In the genomic region with DNA sequence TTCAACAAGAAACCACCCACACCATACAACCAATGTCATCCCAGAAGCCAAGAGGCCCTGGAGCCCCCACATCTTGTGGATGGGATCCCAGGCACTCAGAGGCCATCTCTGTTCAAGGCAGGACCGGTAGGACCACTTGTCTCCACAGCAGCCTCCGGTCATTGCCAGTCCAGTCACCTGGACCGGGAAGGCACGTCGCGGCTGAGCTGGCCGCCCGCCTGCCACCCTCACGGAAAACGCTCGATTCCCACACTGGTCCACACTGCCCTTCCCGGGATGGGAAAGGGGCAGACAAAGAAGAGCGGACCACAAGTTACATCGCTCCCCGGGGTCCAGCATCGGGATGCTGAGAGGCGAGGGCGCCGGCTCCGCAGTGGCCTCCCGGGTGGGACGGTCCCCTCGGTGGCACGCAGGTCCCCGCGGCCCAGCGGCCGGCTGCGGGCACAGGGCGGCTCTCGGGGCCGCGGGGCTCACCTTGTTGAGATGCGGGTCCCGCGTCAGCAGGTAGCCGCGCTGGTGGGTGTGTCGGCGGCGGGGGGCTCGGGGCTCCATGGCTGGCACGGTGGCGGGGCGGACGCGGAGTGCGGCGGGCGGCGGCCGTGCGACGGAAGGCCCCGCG, we compare ENCODE assay signal across 8 mouse cellular contexts. TPM values are rescaled to one million over a fixed set of nuclear protein-coding genes. Genes with fewer than 3 reads are reported as not detected.
A peak's percentile ranks its signal among the peaks of the same experiment; 100 is the strongest.
DNase-seq lines count a peak whose midpoint lies in the region; ATAC-seq lines count a peak whose summit lies in the region.

No protein-coding gene starts in this region.

- peak; percentile 50 for ATAC-seq in intestine, embryonic 16.5 days
- peak; percentile 24; the same call in 1 of the 2 replicates for ATAC-seq in liver, embryonic 11.5 days (replicated peaks; ENCODE audit: low FRiP score)
- ATAC-seq in midbrain, embryonic 15.5 days (replicated peaks): peak; percentile 79

- no peaks in the 10 kb centered on the region for H3K27me3 ChIP-seq in intestine, embryonic 16.5 days (replicated peaks; ENCODE audit: control insufficient read depth, insufficient read depth, low read length)
- no peaks in the 10 kb centered on the region for H3K27me3 ChIP-seq in liver, embryonic 11.5 days (replicated peaks; ENCODE audit: control insufficient read depth, insufficient read depth, low read length)
- no peaks in the 10 kb centered on the region for H3K27me3 ChIP-seq in midbrain, embryonic 15.5 days (replicated peaks)

- H3K9ac ChIP-seq in intestine, embryonic 16.5 days (ENCODE audit: low read depth, low read length): peak overlapping the region; percentile 87
- peak overlapping the region; percentile 75 for H3K9ac ChIP-seq in liver, embryonic 11.5 days (ENCODE audit: low read depth, low read length)
- peak overlapping the region; percentile 80 for H3K9ac ChIP-seq in midbrain, embryonic 15.5 days

- peak overlapping the region; percentile 76 for H3K4me3 ChIP-seq in intestine, embryonic 16.5 days (ENCODE audit: low read length)
- H3K4me3 ChIP-seq in liver, embryonic 11.5 days (ENCODE audit: low read depth, low read length): peak overlapping the region; percentile 73
- peak overlapping the region; percentile 94 for H3K4me3 ChIP-seq in midbrain, embryonic 15.5 days

- H3K4me2 ChIP-seq in intestine, embryonic 16.5 days (ENCODE audit: low read depth, low read length): peak overlapping the region; percentile 93
- H3K4me2 ChIP-seq in liver, embryonic 11.5 days: peak overlapping the region; percentile 97
- H3K4me2 ChIP-seq in midbrain, embryonic 15.5 days: peak overlapping the region; percentile 86

- DNase-seq in thymus, postnatal 4 days: peak; percentile 34
- DNase-seq in thymus, adult 18-20 months: no peak
- peak; percentile 22 to 24 for DNase-seq in cerebellum, postnatal 36 days
- peak; percentile 15 for DNase-seq in gastrocnemius, postnatal 25 days
- DNase-seq in liver, embryonic 11.5 days (ENCODE audit: low spot score): peak; percentile 44
- DNase-seq in yolk sac, embryonic 10.5 days (ENCODE audit: low spot score): peak; percentile 47

- no peaks in the 10 kb centered on the region for H3K36me3 ChIP-seq in intestine, embryonic 16.5 days (ENCODE audit: control insufficient read depth, insufficient read depth, low read length)
- H3K36me3 ChIP-seq in liver, embryonic 11.5 days (ENCODE audit: control insufficient read depth, insufficient read depth, low read length): no peaks in the 10 kb centered on the region
- H3K36me3 ChIP-seq in midbrain, embryonic 15.5 days (replicated peaks): no peaks in the 10 kb centered on the region

- H3K27ac ChIP-seq in intestine, embryonic 16.5 days (ENCODE audit: low read length): peak overlapping the region; percentile 18; the same call in 1 of the 2 replicates
- H3K27ac ChIP-seq in liver, embryonic 11.5 days (ENCODE audit: low read depth, low read length): no peak overlapping the region
- H3K27ac ChIP-seq in midbrain, embryonic 15.5 days: peak overlapping the region; percentile 70

- no peaks in the 10 kb centered on the region for H3K9me3 ChIP-seq in intestine, embryonic 16.5 days (ENCODE audit: control insufficient read depth, low read length)
- H3K9me3 ChIP-seq in liver, embryonic 11.5 days (ENCODE audit: control insufficient read depth, low read length): no peaks in the 10 kb centered on the region
- H3K9me3 ChIP-seq in midbrain, embryonic 15.5 days: no peaks in the 10 kb centered on the region

- 0 out of 2 replicates have a peak, but pooled peaks cover 3% of the 10 kb centered on the region for H3K4me1 ChIP-seq in intestine, embryonic 16.5 days (ENCODE audit: control insufficient read depth, insufficient read depth, low read length)
- H3K4me1 ChIP-seq in liver, embryonic 11.5 days (replicated peaks; ENCODE audit: control insufficient read depth, insufficient read depth, low read length): 0 out of 2 replicates have a peak, but pooled peaks cover 3% of the 10 kb centered on the region
- H3K4me1 ChIP-seq in midbrain, embryonic 15.5 days: peaks cover 8% of the 10 kb centered on the region; the same call in 1 of the 2 replicates

- WGBS in intestine, embryonic 16.5 days: under 1% methylated on average over 55 of the region's 56 CpGs
- 2% methylated on average over 50 of the region's 56 CpGs for WGBS in liver, embryonic 11.5 days
- whole genome bisulfite sequencing in midbrain, embryonic 15.5 days: under 1% methylated on average over 52 of the region's 56 CpGs

RNA-seq across cellular contexts. Expression of gene Me1, which starts 0.4 kb away (rescaled TPM):
- total RNA-seq in gastrocnemius, postnatal 25 days (2021): 100 to 1,000 TPM; 122 to 129 TPM
- polyA plus RNA-seq in intestine, embryonic 16.5 days (2015; fragmentation: Nextera tagmentation; extraction: Ambion mirVana): 23.5 and 23.9 TPM in 2 replicates
- 6.6 and 7.7 TPM in 2 replicates for polyA plus RNA-seq in liver, embryonic 11.5 days (2014; fragmentation: Nextera tagmentation; extraction: Ambion mirVana)
- polyA plus RNA-seq in midbrain, embryonic 15.5 days (2015; fragmentation: Nextera tagmentation; extraction: Ambion mirVana): 37.7 and 40.6 TPM in 2 replicates

RNA-seq across cellular contexts. Expression of gene Prss35, which starts 48.1 kb away (rescaled TPM):
- total RNA-seq in gastrocnemius, postnatal 25 days (2021): under 1 TPM in 1 of 2 experiments, not detected in 1; 0.28 TPM
- polyA plus RNA-seq in intestine, embryonic 16.5 days (2015; fragmentation: Nextera tagmentation; extraction: Ambion mirVana): 15.2 and 16.0 TPM in 2 replicates
- 2.3 and 3.7 TPM in 2 replicates for polyA plus RNA-seq in liver, embryonic 11.5 days (2014; fragmentation: Nextera tagmentation; extraction: Ambion mirVana)
- 4.3 and 4.8 TPM in 2 replicates for polyA plus RNA-seq in midbrain, embryonic 15.5 days (2015; fragmentation: Nextera tagmentation; extraction: Ambion mirVana)

Comparison
In these comparisons a context has a peak if more than half of its experiments do, and no peak if none do; other contexts are left out.
1. DNase-seq: peak in thymus, postnatal 4 days (single experiment), cerebellum, postnatal 36 days (2 of 2), gastrocnemius, postnatal 25 days (single experiment), liver, embryonic 11.5 days (single experiment) and yolk sac, embryonic 10.5 days (single experiment); none in thymus, adult 18-20 months (0 of 2).
2. ATAC-seq: peak in every context shown above with its lines; median percentile 79 in midbrain, embryonic 15.5 days; 50 in intestine, embryonic 16.5 days; 24 in liver, embryonic 11.5 days.
3. Peak in every context shown above with its lines, with median percentiles within 50 percentile points of each other: H3K4me2 ChIP-seq, H3K4me3 ChIP-seq and H3K9ac ChIP-seq.